Mouse (Mus musculus) left cerebral cortex, postnatal 10 days (tissue): ENCODE measurements around the gene Olfr834. TPM values are rescaled to one million over a fixed set of nuclear protein-coding genes. Genes with fewer than 3 reads are reported as not detected.

ENCODE experiments used
- DNase-seq, 2 experiments: peaks; one replicate each; pipeline ENCODE4 v3.0.0; 2021 to 2022; ENCODE audit warnings: low spot score in 2 of 2, mixed read lengths in 1 of 2; ENCODE audit errors: extremely low spot score in 1 of 2
- intact Hi-C: fragments of 180-260 bp; cut with DNase I; formaldehyde crosslinking; loops from one replicate; pipeline ENCODE4 v1.15.1; 2025
- total RNA-seq, 2 experiments: library from RNA; stranded (reverse); gene quantifications; 2 replicates each; pipeline ENCODE4 v1.2.3; 2021

Olfr834 gene
- not detected for total RNA-seq

DNA sequence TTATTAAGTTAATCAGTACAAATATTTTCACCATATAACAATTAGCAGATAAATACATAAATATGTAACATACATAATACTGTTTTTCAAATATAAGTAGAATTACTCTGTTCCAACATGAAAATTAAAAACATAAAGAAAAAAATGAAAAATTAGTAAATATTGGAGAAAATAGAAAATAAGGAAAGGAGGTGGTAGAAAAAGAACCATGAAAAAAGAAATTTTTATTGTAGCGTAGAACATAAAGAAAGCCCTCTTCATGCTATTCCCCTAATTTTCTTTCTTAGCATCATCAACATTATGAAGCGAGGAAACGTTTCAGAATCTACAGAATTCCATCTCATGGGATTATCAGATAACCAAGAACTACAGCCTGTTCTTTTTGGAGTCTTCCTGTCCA is at the start of gene Olfr834:
Olfr834 (plus strand) TSS at position 301 of the 400 bp plus-strand sequence.
- intact Hi-C loops, result no loop called here
- DNase-seq, result no peak

DNA sequence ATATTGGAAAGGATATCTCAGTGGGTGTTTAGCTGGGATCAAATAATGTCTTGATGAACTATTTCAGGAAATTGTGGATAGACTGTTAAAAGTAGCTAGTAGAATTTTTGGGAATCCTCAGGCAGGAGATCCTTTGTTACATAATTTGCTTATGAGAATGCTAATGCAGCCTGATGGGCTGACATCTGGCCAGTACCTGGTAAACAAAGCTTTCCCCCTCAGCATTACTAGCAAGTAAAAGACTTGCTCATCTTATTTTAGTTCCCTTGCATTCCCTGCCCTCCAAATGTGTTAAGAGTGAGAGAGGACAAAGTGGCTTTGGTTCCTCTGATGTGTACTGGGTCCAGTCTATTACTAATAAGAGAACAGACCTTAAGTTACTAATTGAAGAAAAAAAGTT is 25.8 kb upstream of the Olfr834 start:
- no peak for DNase-seq
- intact Hi-C loops, result no loop called here

- no peak for DNase-seq
- intact Hi-C loops, result no loop called here
Measured at GRCm38 (mm10) chr9:19032435-19032834, 44.6 kb downstream of the Olfr834 start, which contains the start of gene Olfr835. TSS of gene Olfr835 (plus strand) at chr9:19032735.

Other genes with a start within 250 kb of the Olfr834 start
- not detected for gene Olfr24, start 224.0 kb upstream of the Olfr834 start, total RNA-seq
- gene Olfr828, start 168.5 kb upstream of the Olfr834 start, total RNA-seq, result not detected
- not detected for gene Olfr829, start 133.1 kb upstream of the Olfr834 start, total RNA-seq
- gene Olfr830, start 113.3 kb upstream of the Olfr834 start, total RNA-seq, result not detected
- gene Olfr832, start 50.9 kb upstream of the Olfr834 start, total RNA-seq, result not detected
- not detected for gene Olfr835, start 44.7 kb downstream of the Olfr834 start, total RNA-seq
- not detected for gene Olfr836, start 132.4 kb downstream of the Olfr834 start, total RNA-seq
- gene Olfr837, start 148.3 kb downstream of the Olfr834 start, total RNA-seq, result not detected
- gene Olfr839-ps1, start 189.3 kb downstream of the Olfr834 start, total RNA-seq, result under 1 TPM; 0.06 to 0.10 TPM